Mouse (Mus musculus): ENCODE measurements around the gene Gcnt4. TPM values are rescaled to one million over a fixed set of nuclear protein-coding genes. Genes with fewer than 3 reads are reported as not detected.

Gene Gcnt4
- polyA plus RNA-seq, 1 experiment from 2014 or later = 0.34 TPM

Other genes with a start within 250 kb of the Gcnt4 start
- gene Ankrd31, start 176.4 kb upstream of the Gcnt4 start, polyA plus RNA-seq (2016; fragmentation: Nextera tagmentation; extraction: Ambion mirVana) = not detected in 2 replicates
- gene 1700029F12Rik, start 109.7 kb downstream of the Gcnt4 start, polyA plus RNA-seq (2016; fragmentation: Nextera tagmentation; extraction: Ambion mirVana) = not detected in 2 replicates
- 14.8 and 14.9 TPM in 2 replicates for gene Fam169a, start 142.6 kb downstream of the Gcnt4 start, polyA plus RNA-seq (2016; fragmentation: Nextera tagmentation; extraction: Ambion mirVana)
- gene Gm6169, start 174.5 kb downstream of the Gcnt4 start, polyA plus RNA-seq (2016; fragmentation: Nextera tagmentation; extraction: Ambion mirVana) = 0.40 and 1.4 TPM in 2 replicates
- 36.4 and 37.6 TPM in 2 replicates for gene Gfm2, start 213.2 kb downstream of the Gcnt4 start, polyA plus RNA-seq (2016; fragmentation: Nextera tagmentation; extraction: Ambion mirVana)
- 52.6 and 58.9 TPM in 2 replicates for gene Nsa2, start 213.2 kb downstream of the Gcnt4 start, polyA plus RNA-seq (2016; fragmentation: Nextera tagmentation; extraction: Ambion mirVana)

Measured in hindbrain, embryonic 12.5 days (tissue).